Mouse (Mus musculus) ES-E14 (cell line): ENCODE results near the gene Adam22.

Source experiments
- CHD2 ChIP-seq: IDR thresholded peaks from 2 replicates; pipeline ENCODE4 v1.6.1; 2014; ENCODE audit warnings: mild to moderate bottlenecking, low read depth, low read length, inconsistent platforms
- MAFK ChIP-seq: IDR thresholded peaks from 2 replicates; pipeline ENCODE4 v1.6.1; 2014; ENCODE audit warnings: mild to moderate bottlenecking, low read depth, low read length, inconsistent platforms; ENCODE audit not compliant: insufficient read depth
- ZNF384 ChIP-seq: IDR thresholded peaks from 2 replicates; pipeline ENCODE4 v1.6.1; 2012; ENCODE audit warnings: low read depth, low read length, inconsistent platforms

- TF ChIP-seq ZNF384 (no peak), MAFK (no peak), CHD2 (no peak)
These were observed 247.9 kb downstream of the Adam22 start for GRCm38 (mm10) chr5:8120087-8120486.
